In genomic region chr4:94766176-94766575, GRCm38 (mm10) we compare ENCODE assay signal across 19 mouse cellular contexts. TPM values are rescaled to one million over a fixed set of nuclear protein-coding genes. Genes with fewer than 3 reads are reported as not detected.
"Had no signal": no experiment of that assay in that cellular context is flagged by ENCODE, and none has a peak within 500 bp of the region (broad histone marks: within the 10 kb centered on the region; RNA-seq: fewer than 3 reads in every experiment).

No protein-coding gene starts in this region.

- H3K27me3 ChIP-seq: lung, embryonic 15.5 days; megakaryocyte, embryonic 14.5 days; midbrain, embryonic 13.5 days; midbrain, embryonic 15.5 days; neural tube, embryonic 12.5 days; stomach, embryonic 15.5 days had no signal

- H3K4me2 ChIP-seq: lung, embryonic 15.5 days; midbrain, embryonic 11.5 days; midbrain, embryonic 13.5 days; midbrain, embryonic 15.5 days; neural tube, embryonic 12.5 days; stomach, embryonic 15.5 days had no signal

- H3K27ac ChIP-seq: lung, embryonic 15.5 days; macrophage; midbrain, embryonic 13.5 days; midbrain, embryonic 15.5 days; neural tube, embryonic 12.5 days; stomach, embryonic 15.5 days; stomach, postnatal 0 days had no signal

- H3K9ac ChIP-seq: lung, embryonic 15.5 days; midbrain, embryonic 13.5 days; midbrain, embryonic 15.5 days; neural tube, embryonic 12.5 days; stomach, embryonic 15.5 days had no signal

- ATAC-seq: lung, postnatal 0 days; midbrain, embryonic 13.5 days; midbrain, embryonic 15.5 days had no signal

- H3K4me1 ChIP-seq: lung, embryonic 15.5 days; midbrain, embryonic 13.5 days; midbrain, embryonic 15.5 days; neural tube, embryonic 12.5 days; stomach, embryonic 15.5 days had no signal

- DNase-seq: lung, adult 2 months; lung, postnatal 14 days; lung, postnatal 36 days; right cerebral cortex, postnatal 14 days; thymus, adult 2 months; thymus, postnatal 25 days; thymus, postnatal 4 days had no signal

- H3K9me3 ChIP-seq: lung, embryonic 15.5 days; megakaryocyte, embryonic 14.5 days; midbrain, embryonic 13.5 days; midbrain, embryonic 15.5 days; neural tube, embryonic 12.5 days; stomach, embryonic 15.5 days had no signal

- H3K36me3 ChIP-seq: lung, embryonic 15.5 days; midbrain, embryonic 13.5 days; midbrain, embryonic 15.5 days; neural tube, embryonic 12.5 days; stomach, embryonic 15.5 days had no signal

- H3K4me3 ChIP-seq: lung, embryonic 15.5 days; megakaryocyte, embryonic 14.5 days; midbrain, embryonic 13.5 days; midbrain, embryonic 15.5 days; neural tube, embryonic 12.5 days; stomach, embryonic 15.5 days had no signal

RNA-seq across cellular contexts. Expression of gene Tek, which starts 27.1 kb away (rescaled TPM):
- total RNA-seq: monocyte, adult 5-6 weeks; neutrophil, adult 5-6 weeks had no signal
- polyA plus RNA-seq: macrophage had no signal
